Mouse (Mus musculus) thymus, adult 2 months (tissue): ENCODE measurements at regions not wholly inside any gene's neighbourhood (a gene's known extent, or its start where the extent isn't known, plus 50 kb on each side); places are given as distances from the start of the nearest gene placed in this dataset.

ENCODE experiments used
- CTCF ChIP-seq: fragments of 200-500 bp; IDR thresholded peaks from 2 replicates; pipeline ENCODE4 v1.5.1; 2012; ENCODE audit warnings: mild to moderate bottlenecking, control low read depth, low read length, moderate library complexity, borderline replicate concordance; ENCODE audit not compliant: control insufficient read depth, poor library complexity, insufficient read depth; ENCODE audit errors: extremely low read depth
- POLR2A ChIP-seq: fragments of 200-500 bp; IDR thresholded peaks from 2 replicates; pipeline ENCODE4 v1.6.1; 2012; ENCODE audit warnings: mild to moderate bottlenecking, low read length, control low read depth, moderate library complexity; ENCODE audit not compliant: control insufficient read depth, poor library complexity, insufficient read depth; ENCODE audit errors: extremely low read depth

DNA sequence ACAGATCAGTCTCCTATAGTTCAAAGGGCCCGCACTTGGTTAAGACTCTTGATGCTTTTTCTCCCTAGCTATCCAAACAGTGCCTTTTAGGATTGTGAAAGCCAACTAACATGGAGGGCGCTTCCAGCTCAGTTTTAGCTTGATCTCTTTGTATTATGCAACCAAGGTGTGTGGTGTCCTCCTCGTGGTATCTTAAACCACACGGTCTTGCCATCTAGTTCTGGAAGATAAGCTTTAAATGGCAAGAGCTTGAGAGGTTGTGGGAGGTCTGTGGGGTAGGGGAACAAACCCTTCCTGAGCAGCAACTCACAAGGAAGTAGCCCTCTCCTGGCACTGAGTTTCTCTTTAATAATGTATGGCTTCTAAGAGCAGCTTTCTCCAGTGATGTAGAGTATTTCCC lies 241.5 kb downstream of the Csl start:
- TF ChIP-seq POLR2A: no peak
- no peak for TF ChIP-seq CTCF
